Mouse (Mus musculus) gastrocnemius, postnatal 25 days (tissue): Measurements from ENCODE around the gene Bbs1. TPM values are rescaled to one million over a fixed set of nuclear protein-coding genes. Genes with fewer than 3 reads are reported as not detected.
"Not testable (repeated sequence)": the region's sequence is repeated elsewhere in the genome, so short reads cannot be mapped to it uniquely, and the experiment has no call there.

ENCODE experiments used
- DNase-seq: peaks from one replicate; pipeline ENCODE4 v3.0.0; 2022
- total RNA-seq, 2 experiments: library from RNA; stranded (reverse); gene quantifications; 1 replicate in 1 of 2; 2 replicates in 1 of 2; pipeline ENCODE4 v1.2.3; 2021

Bbs1 gene
- total RNA-seq, 2 experiments from 2014 or later: 1.6 to 2.6 TPM

GRCm38 (mm10) chr19:4883961-4884360 lies 22.5 kb downstream of the Bbs1 start:
- no peak for DNase-seq

DNA sequence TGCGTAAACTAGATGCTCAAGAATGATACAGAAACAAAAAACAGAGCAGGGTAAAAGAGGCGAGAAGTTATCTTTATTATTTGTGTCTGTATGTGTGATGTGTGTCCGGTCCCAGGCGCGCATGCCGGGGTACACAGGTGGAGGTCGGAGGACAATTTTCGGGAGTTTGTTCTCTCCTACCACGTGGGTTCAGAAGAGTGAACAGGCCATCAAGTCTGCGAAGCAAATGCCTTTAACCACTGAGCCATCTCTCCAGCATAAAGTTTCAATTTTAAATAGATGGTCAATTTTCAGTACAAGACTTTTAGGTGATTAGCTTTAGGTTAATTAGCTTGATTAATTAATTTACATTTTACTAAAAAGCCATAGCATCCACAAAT lies 27.1 kb downstream of the Bbs1 start:
- DNase-seq: no peak

GRCm38 (mm10) chr19:4878405-4879323 lies 27.8 kb downstream of the Bbs1 start, which contains the start of gene Zdhhc24:
TSS of gene Zdhhc24 (plus strand) at chr19:4878668.
- peak; percentile 95 for DNase-seq

GRCm38 (mm10) chr19:4877785-4878184 lies 28.6 kb downstream of the Bbs1 start, which contains the start of gene Actn3:
TSS of gene Actn3 (minus strand) at chr19:4877909.
- peak; percentile 83 for DNase-seq

- DNase-seq: peak; percentile 78
Measured at GRCm38 (mm10) chr19:4876755-4877154, 29.7 kb downstream of the Bbs1 start.

- peak; percentile 66 for DNase-seq
Measured at GRCm38 (mm10) chr19:4876241-4876640, 30.2 kb downstream of the Bbs1 start.

GRCm38 (mm10) chr19:4874613-4875012 lies 31.8 kb downstream of the Bbs1 start:
- DNase-seq: not testable (repeated sequence)

DNA sequence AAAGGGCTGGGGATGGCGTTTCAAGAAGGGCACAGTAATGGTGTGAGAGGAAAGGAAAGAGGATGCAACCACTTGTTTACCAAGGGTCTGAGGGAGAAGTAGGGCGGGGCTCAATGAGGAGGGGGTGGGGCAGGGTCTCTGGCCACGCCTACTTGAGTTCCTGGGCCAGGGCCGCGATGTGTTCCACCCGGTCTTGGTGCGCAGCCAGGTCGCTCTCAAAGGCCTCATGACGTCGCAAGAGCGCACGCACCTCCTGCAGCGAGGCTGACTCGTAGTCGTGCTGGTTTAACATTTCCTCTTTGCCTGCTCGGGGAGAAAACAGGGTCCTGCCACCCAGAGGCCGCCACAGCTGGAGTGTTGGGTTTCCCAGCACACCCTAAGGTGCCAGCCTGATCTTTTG lies 41.3 kb downstream of the Bbs1 start:
- no peak for DNase-seq

- DNase-seq: no peak
Measured at GRCm38 (mm10) chr19:4863048-4863447, 43.4 kb downstream of the Bbs1 start.

- no peak for DNase-seq
Measured at GRCm38 (mm10) chr19:4859081-4859480, 47.3 kb downstream of the Bbs1 start.

DNA sequence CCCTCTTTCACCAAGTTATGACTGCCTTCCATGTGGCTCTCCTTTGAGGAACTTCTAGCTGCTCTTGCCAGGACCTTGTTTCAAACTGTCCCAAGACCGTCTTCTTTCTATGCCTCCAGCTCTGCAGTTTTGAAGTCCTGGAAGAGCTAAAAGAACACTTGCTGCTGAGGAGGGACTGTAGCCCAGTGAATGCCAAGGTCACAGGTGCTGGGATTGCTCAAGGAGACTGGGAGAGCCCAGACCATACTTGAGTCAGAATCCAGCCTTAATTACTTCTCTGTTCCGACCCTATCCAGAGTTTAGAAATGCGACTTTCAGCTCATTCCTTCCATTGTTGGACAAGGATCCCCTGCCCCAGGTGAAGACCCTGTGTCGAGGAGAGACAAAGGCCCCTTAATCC lies 50.5 kb downstream of the Bbs1 start:
- DNase-seq: no peak

DNA sequence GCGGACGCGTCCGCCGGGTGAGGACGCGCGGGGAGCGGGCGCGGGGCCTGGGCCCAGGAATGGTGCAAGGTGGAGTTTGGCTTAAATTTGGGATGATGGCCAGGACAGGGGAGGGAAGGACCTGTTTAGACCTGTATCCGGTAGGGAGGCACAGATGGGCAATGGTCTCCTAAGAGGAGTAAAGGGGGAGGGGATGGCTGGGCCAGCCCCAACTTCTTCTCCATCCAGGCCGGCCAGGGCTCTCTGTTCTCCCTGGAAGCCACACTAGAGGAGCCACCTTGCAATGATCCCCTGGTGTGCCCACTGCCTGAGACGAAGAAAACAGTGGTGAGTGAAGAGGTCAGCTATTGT lies 51.0 kb downstream of the Bbs1 start:
- DNase-seq: no peak

GRCm38 (mm10) chr19:4854552-4855469 lies 51.6 kb downstream of the Bbs1 start, which contains the start of gene Ctsf:
TSS of gene Ctsf (plus strand) at chr19:4855130.
- peak; percentile 93 for DNase-seq

DNA sequence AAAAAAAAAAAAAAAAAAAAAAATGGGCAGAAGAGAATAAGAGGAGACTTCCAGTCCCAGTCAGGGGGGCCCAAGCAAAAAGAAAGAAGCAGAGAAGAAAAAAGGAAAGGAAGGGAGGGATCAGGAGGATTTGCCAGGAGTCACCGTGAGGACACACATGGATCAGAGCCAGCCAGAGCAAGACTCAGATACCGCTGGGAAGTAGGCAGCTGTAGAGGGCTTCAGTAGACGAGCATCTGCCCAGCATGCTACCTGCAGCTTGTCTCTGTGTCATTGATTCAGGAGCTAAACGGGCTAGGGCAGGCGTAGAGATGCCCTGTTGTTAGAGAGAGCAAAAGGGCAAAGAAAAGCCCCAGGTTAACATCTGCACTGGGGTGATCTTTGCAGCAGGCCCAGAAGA lies 56.1 kb downstream of the Bbs1 start:
- no peak for DNase-seq

DNA sequence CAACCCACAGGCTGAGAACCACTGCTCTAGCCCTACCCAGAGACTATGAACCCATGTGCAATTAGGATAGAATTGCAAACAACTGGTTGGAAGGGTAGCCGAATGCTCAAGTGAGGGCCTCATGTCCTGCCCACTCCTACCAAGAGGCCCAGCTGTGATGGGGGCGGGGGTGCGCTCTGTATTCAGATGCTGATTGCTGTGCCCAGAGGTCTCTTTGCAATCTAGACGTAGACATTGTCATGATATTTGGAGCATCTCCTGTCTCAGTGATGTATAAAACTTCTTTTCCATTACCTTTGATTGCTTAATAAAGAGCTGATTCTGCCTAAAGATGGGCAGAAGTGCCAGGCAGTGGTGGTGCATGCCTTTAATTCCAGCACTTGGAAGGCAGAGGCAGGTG lies 56.6 kb downstream of the Bbs1 start:
- DNase-seq: no peak

DNA sequence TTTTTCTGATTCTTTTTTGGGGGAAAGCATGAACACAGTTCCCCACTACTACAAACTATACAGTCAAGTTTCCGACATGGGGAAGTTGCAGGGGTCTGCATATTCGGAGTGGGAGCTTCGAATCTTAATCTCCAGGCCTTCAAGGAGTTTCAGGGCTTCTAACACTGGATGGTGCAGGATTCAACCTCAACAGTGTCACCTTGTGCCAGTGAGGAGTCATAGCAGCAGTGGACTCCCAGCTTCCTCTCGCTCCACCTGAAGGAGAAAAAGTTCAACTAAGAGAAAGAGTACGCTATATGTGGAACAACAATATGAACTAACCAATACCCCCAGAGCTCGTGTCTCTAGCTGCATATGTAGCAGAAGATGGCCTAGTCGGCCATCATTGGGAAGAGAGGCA lies 58.9 kb downstream of the Bbs1 start:
- DNase-seq: no peak

DNA sequence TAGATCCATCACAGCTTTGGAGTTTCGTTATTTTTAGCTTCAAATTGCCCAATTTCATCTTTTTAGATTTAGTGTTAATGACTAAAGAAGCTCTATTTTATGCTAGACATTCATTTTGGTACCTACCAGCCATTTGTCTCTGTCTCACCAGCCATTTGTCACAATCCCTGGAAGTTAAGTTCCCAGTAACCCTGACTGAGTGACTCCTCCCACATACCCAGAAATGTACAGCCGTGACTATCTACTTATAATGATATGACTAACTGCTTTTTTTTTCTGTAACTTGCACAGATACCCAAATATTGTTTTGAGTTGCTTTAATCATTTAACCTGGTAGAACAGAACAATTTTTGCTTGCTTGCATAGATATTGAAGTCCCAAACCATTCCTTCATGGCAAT lies 60.6 kb downstream of the Bbs1 start:
- no peak for DNase-seq

DNA sequence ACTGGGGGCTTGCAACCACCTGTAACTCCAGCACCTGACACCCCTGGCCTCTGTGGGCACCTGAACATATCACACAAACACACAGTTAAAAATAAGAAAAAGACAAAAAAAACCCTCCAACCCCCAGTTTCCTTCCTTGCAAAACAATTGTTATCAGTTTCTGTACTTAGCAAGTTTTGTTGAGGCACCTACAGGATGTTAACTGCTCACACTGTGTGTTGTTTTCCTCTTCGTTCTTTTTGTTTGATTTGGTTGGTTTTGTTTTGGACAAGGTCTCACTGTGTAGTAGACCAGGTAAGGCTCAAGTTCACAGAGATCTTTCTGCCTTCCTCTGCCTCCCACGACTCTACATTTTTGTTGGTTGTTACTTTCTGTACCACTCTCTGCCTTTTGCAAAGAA lies 63.8 kb downstream of the Bbs1 start:
- no peak for DNase-seq

GRCm38 (mm10) chr19:4840848-4841247 lies 65.6 kb downstream of the Bbs1 start:
- no peak for DNase-seq

- peak; percentile 96 for DNase-seq
Measured at GRCm38 (mm10) chr19:4839149-4839548, 67.3 kb downstream of the Bbs1 start, which contains the start of the genes Ccs and Ccdc87. TSS of gene Ccs (minus strand) at chr19:4839332. TSS of gene Ccdc87 (plus strand) at chr19:4839366.

DNA sequence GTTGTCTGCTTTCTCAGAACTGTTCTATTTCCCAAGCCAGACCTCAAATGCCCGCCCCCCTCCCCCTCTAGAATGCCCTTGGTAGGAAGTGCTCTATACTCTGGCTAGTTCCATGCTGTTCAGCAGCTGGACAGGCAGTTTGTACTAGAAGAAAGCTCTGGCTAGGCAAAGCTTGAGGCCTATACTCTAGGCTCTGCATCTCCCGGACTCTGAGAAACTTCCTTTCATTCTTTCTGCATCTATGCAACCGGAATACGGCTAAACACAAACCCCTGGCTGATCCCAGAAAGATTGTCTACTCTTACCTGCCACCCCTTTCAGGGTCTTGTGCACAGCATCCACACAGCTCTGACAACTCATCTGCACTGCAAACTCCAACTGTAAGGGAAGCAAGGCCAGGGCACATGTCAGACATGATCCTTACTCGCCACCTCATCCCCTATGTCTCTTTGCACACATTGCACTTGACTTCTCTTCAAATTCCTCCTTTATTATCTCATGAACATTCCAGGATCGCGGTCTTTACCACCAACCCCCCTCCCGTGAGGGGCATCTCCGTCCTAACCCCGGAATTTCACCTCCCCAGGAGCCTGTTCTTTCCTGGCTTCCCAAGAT lies 67.8 kb downstream of the Bbs1 start:
- DNase-seq: no peak

DNA sequence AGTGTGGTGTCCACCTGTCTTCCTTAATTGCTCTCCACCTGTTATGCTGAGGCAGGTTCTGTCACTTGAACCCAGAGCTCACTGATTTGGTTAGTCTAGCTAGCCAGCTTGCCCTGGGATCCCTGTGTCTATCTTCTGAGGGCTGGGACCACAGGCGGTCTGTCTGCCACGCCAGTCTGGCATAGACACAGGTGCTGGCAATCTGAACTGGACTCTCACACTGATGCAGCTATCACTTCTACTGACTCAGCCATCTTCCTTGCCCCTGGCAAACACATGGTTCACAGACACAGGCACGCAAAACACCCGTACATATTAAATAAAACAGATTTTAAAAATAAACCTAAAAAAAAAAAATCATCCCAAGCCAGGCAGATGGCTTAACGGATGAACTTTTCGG lies 69.4 kb downstream of the Bbs1 start:
- DNase-seq: no peak
